Mouse (Mus musculus): ENCODE data around the gene Mad1l1.

GRCm38 (mm10) chr5:140114512-140115060 lies 206.8 kb downstream of the Mad1l1 start:
- peak; percentile 20; the same call in 1 of the 2 replicates for TF ChIP-seq CTCF (conservative IDR thresholded peaks at IDR 0.05; ENCODE audit: insufficient read depth, insufficient read length, low read depth, low read length)
- no peak for TF ChIP-seq POLR2A (IDR thresholded peaks at IDR 0.05; ENCODE audit: low read depth, low read length)

All from kidney, adult 2 months (tissue).